Mouse (Mus musculus): ENCODE results near the gene Ttc27. TPM values are rescaled to one million over a fixed set of nuclear protein-coding genes. Genes with fewer than 3 reads are reported as not detected.

The Ttc27 gene
- total and polyA plus RNA-seq, 3 experiments = 55.2 to 59.9 TPM; not detected in 1

- TF ChIP-seq USF1 (IDR thresholded peaks at IDR 0.05; ENCODE audit: low read depth, low read length) (no peak), POLR2AphosphoS5 (IDR thresholded peaks at IDR 0.05; ENCODE audit: borderline replicate concordance, low read depth, low read length) (no peak), MYC (IDR thresholded peaks at IDR 0.05; ENCODE audit: low read depth, low read length) (0 out of 2 replicates have a peak, but pooled peaks have one; percentile 27), KAT2A (conservative IDR thresholded peaks at IDR 0.05; ENCODE audit: low read depth, low read length) (no peak), HCFC1 (IDR thresholded peaks at IDR 0.05; ENCODE audit: low read depth, low read length) (no peak), RCOR1 (IDR thresholded peaks at IDR 0.05; ENCODE audit: low read depth, low read length) (0 out of 2 replicates have a peak, but pooled peaks have one; percentile 29), USF2 (IDR thresholded peaks at IDR 0.05; ENCODE audit: borderline replicate concordance in 1 of 2, insufficient read depth in 1 of 2, low read depth in 1 of 2, low read length in 2 of 2) (no peak), TAL1 (IDR thresholded peaks at IDR 0.05; ENCODE audit: low read length) (peak; percentile 22; the same call in 1 of the 2 replicates), MAFK (IDR thresholded peaks at IDR 0.05; ENCODE audit: borderline replicate concordance, low read depth, low read length) (no peak), ZC3H11A (IDR thresholded peaks at IDR 0.05; ENCODE audit: low read depth, low read length) (peak; percentile 7; the same call in 1 of the 2 replicates), ZNF384 (IDR thresholded peaks at IDR 0.05; ENCODE audit: low read depth, low read length) (no peak)
These were observed 146.3 kb downstream of the Ttc27 start (continued) for GRCm38 (mm10) chr17:74863845-74864244.

- no peaks in the 10 kb centered on the region for H3K9me3 ChIP-seq (replicated peaks; ENCODE audit: insufficient read depth, low read length)
- H3K27ac ChIP-seq (ENCODE audit: control insufficient read depth, low read depth, low read length) = peak overlapping the region; percentile 92
- no peaks in the 10 kb centered on the region for H3K27me3 ChIP-seq (ENCODE audit: control insufficient read depth in 1 of 2, insufficient read depth in 2 of 2, low read length in 2 of 2)
- peaks cover 0 to 58% of the 10 kb centered on the region in 2 experiments; a peak in 2 of 4 replicates for H3K36me3 ChIP-seq (ENCODE audit: control insufficient read depth in 1 of 2, insufficient read depth in 2 of 2, low read length in 2 of 2)
- H3K4me3 ChIP-seq (ENCODE audit: control insufficient read depth in 1 of 2, insufficient read depth in 1 of 2, low read depth in 2 of 2, low read length in 2 of 2) = no peak overlapping the region
- H3K79me2 ChIP-seq (ENCODE audit: control insufficient read depth, insufficient read depth, low read length, poor library complexity) = no peaks in the 10 kb centered on the region; the same call in 1 of the 2 replicates
- H3K9ac ChIP-seq (ENCODE audit: control insufficient read depth, low read depth, low read length, poor library complexity, severe bottlenecking) = peak overlapping the region; percentile 38
- peak; percentile 65 for DNase-seq (ENCODE audit: low read depth, low spot score)
- TF ChIP-seq MXI1 (IDR thresholded peaks at IDR 0.05; ENCODE audit: low read depth, low read length) (no peak), MAX (IDR thresholded peaks at IDR 0.05; ENCODE audit: low read length) (peak; percentile 23; the same call in 1 of the 2 replicates), CTCF (IDR thresholded peaks at IDR 0.05 in 2 of 3, conservative IDR thresholded peaks at IDR 0.05 in 1 of 3; ENCODE audit: control insufficient read depth in 1 of 3, insufficient read depth in 1 of 3, low read depth in 2 of 3, low read length in 3 of 3, poor library complexity in 1 of 3, severe bottlenecking in 1 of 3) (no peak), GABPA (IDR thresholded peaks at IDR 0.05; ENCODE audit: low read depth, low read length) (peak; percentile 49; the same call in 1 of the 2 replicates), TBP (IDR thresholded peaks at IDR 0.05; ENCODE audit: low read depth, low read length) (0 out of 2 replicates have a peak, but pooled peaks have one; percentile 10), ZNF384 (IDR thresholded peaks at IDR 0.05; ENCODE audit: low read depth, low read length) (peak; percentile 62), NELFE (IDR thresholded peaks at IDR 0.05; ENCODE audit: low read depth, low read length) (no peak), SIN3A (IDR thresholded peaks at IDR 0.05; ENCODE audit: low read length) (no peak), ETS1 (IDR thresholded peaks at IDR 0.05; ENCODE audit: low read depth, low read length) (peak; percentile 60; the same call in 1 of the 2 replicates)
- peaks cover 51 to 58% of the 10 kb centered on the region in 2 experiments for H3K4me1 ChIP-seq (ENCODE audit: control insufficient read depth in 1 of 2, insufficient read depth in 2 of 2, low read length in 2 of 2)
These were observed 147.4 kb downstream of the Ttc27 start for GRCm38 (mm10) chr17:74864790-74865548.
